Mouse (Mus musculus): ENCODE measurements around the gene Pithd1. TPM values are rescaled to one million over a fixed set of nuclear protein-coding genes. Genes with fewer than 3 reads are reported as not detected.

Gene Pithd1
- polyA plus RNA-seq, 1 experiment from 2014 or later = 52.7 TPM

DNA sequence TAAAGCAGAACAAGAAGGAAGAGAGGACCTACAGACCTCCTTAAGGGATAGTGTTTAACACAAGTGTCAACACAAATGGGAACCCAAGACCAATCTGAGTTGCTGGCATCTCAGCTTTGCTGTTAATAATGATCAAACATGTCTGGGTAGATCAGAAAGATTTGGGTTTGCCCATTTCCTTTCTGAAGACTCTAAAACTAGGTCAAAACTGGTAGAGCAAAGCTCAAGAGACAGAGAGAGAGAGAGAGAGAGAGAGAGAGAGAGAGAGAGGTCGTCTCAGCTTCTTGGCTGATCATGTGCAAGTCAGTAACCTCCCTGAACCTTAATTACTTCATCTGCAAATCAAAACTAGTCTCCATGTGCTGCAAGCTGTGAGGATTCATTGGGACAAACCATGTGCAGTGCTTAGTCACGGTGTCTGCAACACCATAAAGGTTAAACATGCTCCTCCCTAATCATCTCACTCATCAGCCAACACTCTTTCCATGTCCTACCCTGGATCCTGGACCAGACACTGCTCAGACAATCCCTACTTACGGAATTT is 29.1 kb upstream of the Pithd1 start:
- Histone ChIP-seq H3K4me3 (replicated peaks) (no peak overlapping the region), H3K4me2 (no peak overlapping the region), H3K9me3 (replicated peaks) (no peaks in the 10 kb centered on the region), H3K27ac (no peak overlapping the region), H3K36me3 (peaks cover 34% of the 10 kb centered on the region), H3K27me3 (no peaks in the 10 kb centered on the region), H3K4me1 (peaks cover 11% of the 10 kb centered on the region), H3K9ac (no peak overlapping the region)
- WGBS = 86% methylated on average over 3 of the region's 3 CpGs
- ATAC-seq (replicated peaks; ENCODE audit: low FRiP score) = no peak

DNA sequence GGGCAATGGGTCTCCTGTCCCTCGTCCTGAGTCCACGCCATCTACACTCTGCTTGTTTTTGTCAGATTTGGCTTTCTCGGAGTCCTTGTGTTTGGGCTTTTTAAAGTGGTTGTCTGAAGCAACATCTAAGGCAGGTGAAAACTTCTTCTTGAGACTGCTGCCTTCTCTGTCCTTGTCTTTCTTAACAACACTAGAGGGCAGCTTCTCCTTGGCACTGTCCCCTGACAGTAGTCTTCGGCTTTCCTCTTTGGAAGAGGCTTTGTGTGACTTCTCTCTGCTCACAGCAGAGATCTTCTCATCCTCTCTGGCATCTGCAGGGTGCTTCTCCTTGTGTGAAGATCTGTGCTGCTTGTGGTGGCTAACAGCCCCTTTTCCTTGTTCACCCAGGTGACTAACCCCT is 23.5 kb upstream of the Pithd1 start:
- no peaks in the 10 kb centered on the region for H3K4me1 ChIP-seq
- ATAC-seq (replicated peaks; ENCODE audit: low FRiP score) = no peak
- no peaks in the 10 kb centered on the region for H3K27me3 ChIP-seq
- H3K9me3 ChIP-seq (replicated peaks) = no peaks in the 10 kb centered on the region
- H3K36me3 ChIP-seq = peaks cover 80% of the 10 kb centered on the region
- no peak overlapping the region for H3K4me3 ChIP-seq (replicated peaks)
- no peak overlapping the region for H3K27ac ChIP-seq
- H3K4me2 ChIP-seq = no peak overlapping the region
- no peak overlapping the region for H3K9ac ChIP-seq
- 87% methylated on average over 4 of the region's 4 CpGs for WGBS

DNA sequence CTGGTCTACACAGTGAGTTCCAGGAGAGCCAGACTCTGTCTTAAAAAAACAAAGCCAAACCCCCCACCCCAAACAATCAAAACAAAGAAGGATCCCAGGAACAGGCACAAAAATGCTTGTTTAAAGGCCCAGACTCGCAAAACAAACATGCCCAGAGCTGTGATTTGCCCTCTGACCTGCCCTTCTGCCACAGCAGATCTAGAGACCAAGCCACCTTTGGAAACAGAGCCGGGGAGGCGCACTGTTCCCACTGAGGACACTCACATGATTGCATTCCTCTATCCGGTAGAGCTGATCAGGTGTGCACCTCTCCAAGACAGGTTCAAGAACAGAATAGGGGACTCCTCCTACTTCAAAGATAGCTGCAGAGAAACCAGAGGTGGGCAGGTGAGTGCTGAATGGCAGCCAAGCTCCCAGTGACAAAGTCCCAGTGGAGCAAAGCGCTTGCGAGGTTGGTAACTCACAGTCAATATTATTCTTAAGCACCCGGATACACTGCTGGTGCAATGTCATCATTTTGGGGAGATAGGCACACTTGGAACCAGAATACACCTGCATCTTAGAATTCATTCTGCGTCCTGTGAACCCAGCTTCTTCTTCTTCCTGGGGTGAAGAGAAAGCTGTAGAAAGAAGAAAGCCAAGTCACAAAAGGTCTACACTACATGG is 21.9 kb upstream of the Pithd1 start:
- 90% methylated on average over 8 of the region's 8 CpGs for WGBS

DNA sequence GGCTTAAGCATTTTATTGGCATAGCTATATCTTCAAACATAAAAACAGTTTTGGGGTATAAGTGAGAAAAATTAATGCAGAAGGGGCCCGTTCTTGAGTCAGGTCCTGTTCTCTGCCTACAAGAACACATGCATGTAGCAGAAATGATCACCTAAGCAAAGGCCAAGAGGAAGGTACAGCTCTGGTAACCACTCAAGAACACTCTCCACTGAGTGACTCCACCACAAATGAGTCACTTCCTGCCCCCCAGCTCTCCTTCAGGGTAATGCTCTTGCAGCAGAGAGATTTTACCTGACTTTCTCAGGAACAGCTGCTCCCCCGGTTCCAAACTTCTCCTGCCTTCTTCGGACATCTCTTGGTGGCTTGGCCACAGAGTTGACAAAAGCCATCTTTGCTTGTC is 19.8 kb upstream of the Pithd1 start:
- Histone ChIP-seq H3K27me3 (no peaks in the 10 kb centered on the region), H3K4me1 (no peaks in the 10 kb centered on the region), H3K4me3 (replicated peaks) (no peak overlapping the region), H3K4me2 (no peak overlapping the region), H3K9me3 (replicated peaks) (no peaks in the 10 kb centered on the region), H3K27ac (no peak overlapping the region), H3K36me3 (peaks cover 94% of the 10 kb centered on the region), H3K9ac (no peak overlapping the region)
- ATAC-seq (replicated peaks; ENCODE audit: low FRiP score) = no peak
- WGBS = 91% methylated on average over 3 of the region's 3 CpGs

More for the DNA sequence above, 21.9 kb upstream of the Pithd1 start:
- Histone ChIP-seq H3K4me1 (no peaks in the 10 kb centered on the region), H3K36me3 (peaks cover 94% of the 10 kb centered on the region), H3K27me3 (no peaks in the 10 kb centered on the region), H3K4me3 (replicated peaks) (no peak overlapping the region), H3K27ac (no peak overlapping the region), H3K9me3 (replicated peaks) (no peaks in the 10 kb centered on the region), H3K4me2 (no peak overlapping the region), H3K9ac (no peak overlapping the region)
- ATAC-seq (replicated peaks; ENCODE audit: low FRiP score) = no peak

DNA sequence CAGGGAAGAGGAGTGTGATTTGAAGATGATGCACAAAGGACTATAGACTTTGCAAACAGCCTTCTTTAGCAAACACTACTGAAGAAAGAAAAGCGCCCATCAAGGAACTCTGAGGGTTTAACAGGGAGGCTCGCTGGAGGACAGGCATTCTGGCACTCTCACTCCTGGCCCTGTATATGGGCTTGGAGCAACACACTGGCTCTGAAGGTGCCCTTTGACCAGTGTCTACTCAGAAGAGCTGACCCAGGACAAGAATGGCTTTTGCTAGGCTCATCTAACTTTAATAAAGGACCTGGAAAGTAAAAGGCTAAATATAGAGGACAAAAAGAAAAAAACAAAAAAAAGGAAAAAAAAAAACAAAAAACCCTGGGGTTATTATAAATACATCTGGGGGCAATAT is 17.9 kb upstream of the Pithd1 start:
- 93% methylated on average over 2 of the region's 2 CpGs for WGBS
- no peak overlapping the region for H3K4me3 ChIP-seq (replicated peaks)

DNA sequence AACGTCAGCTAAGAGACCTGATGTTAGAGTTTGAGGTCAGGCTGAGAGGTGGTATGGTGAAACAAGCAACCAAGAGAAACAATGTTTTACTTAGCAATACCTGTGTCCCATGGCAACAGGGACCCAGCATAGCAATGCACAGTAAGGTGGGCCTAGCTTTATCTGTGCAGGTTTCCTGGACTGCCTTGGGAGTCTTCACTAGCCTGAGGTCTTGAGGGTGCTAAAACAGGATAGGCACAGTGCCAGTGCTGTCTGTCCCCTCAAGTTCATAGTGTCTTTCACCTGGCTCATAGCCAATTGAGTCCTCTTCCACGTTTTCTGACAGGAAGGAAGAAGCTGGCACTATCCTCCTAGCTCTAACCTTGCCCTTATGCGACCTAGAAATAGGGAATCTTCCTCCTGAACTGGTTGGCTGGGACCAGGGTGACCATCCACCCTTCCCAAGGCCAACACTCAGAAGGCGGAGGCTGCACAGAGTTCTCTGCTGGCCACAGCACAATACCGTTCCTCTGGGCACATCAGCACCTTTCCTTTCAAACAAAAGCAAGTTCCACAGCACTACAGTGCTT is 17.1 kb upstream of the Pithd1 start:
- 90% methylated on average over 5 of the region's 5 CpGs for WGBS

More for the DNA sequence above, 17.9 kb upstream of the Pithd1 start:
- Histone ChIP-seq H3K27ac (no peak overlapping the region), H3K27me3 (no peaks in the 10 kb centered on the region), H3K9me3 (replicated peaks) (no peaks in the 10 kb centered on the region), H3K9ac (no peak overlapping the region), H3K4me2 (no peak overlapping the region), H3K36me3 (peaks cover 84% of the 10 kb centered on the region), H3K4me1 (no peaks in the 10 kb centered on the region)
- ATAC-seq (replicated peaks; ENCODE audit: low FRiP score) = no peak

DNA sequence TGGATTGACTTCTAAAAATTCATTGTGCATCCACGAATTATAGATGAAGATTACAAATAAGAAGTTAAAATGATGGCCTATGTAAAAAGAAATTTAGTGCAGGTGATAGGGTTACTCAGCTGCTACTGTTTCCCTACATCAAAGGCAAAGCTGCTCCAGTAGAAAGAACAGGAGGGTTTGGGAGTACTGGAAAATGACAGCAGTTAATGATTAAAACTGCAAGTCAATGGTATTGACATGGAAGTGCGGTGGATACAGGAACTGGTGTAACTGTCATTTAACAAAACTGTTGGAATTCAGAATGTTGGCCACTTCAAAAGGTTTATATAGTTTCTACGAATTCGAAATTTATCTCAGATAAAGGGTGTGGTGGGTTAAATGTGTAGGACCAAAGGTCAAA is 8.1 kb upstream of the Pithd1 start:
- Histone ChIP-seq H3K4me2 (no peak overlapping the region), H3K9ac (no peak overlapping the region), H3K36me3 (no peaks in the 10 kb centered on the region), H3K4me3 (replicated peaks) (no peak overlapping the region), H3K4me1 (no peaks in the 10 kb centered on the region), H3K9me3 (replicated peaks) (peaks cover 9% of the 10 kb centered on the region; the same call in 1 of the 2 replicates), H3K27ac (no peak overlapping the region), H3K27me3 (no peaks in the 10 kb centered on the region)
- 90% methylated on average over 4 of the region's 4 CpGs for WGBS
- no peak for ATAC-seq (replicated peaks; ENCODE audit: low FRiP score)

More for the DNA sequence above, 17.1 kb upstream of the Pithd1 start:
- Histone ChIP-seq H3K36me3 (peaks cover 77% of the 10 kb centered on the region), H3K9me3 (replicated peaks) (no peaks in the 10 kb centered on the region), H3K9ac (no peak overlapping the region), H3K4me3 (replicated peaks) (no peak overlapping the region), H3K4me2 (no peak overlapping the region), H3K27ac (no peak overlapping the region), H3K27me3 (no peaks in the 10 kb centered on the region), H3K4me1 (no peaks in the 10 kb centered on the region)
- ATAC-seq (replicated peaks; ENCODE audit: low FRiP score) = no peak

DNA sequence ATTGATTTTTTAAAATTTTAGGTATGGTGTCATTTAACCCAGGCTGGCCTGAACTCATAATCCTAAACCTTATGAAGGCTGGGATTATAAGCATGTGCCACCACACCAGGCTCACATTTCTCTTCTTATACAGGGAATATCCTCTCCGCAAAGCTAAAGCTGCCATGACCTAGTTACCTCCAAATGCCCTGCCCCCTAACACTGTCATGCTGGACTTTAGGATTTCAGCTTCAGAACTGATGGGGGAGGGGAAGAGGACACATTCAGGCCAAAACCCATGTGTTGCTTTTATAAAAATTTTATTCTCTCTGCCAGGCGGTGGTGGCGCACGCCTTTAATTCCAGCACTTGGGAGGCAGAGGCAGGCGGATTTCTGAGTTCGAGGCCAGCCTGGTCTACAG is 6.9 kb upstream of the Pithd1 start:
- no peaks in the 10 kb centered on the region for H3K27me3 ChIP-seq
- H3K4me1 ChIP-seq = no peaks in the 10 kb centered on the region
- H3K9ac ChIP-seq = no peak overlapping the region
- no peak overlapping the region for H3K27ac ChIP-seq
- peaks cover 9% of the 10 kb centered on the region; the same call in 1 of the 2 replicates for H3K9me3 ChIP-seq (replicated peaks)
- H3K4me2 ChIP-seq = no peak overlapping the region
- H3K36me3 ChIP-seq = no peaks in the 10 kb centered on the region
- WGBS = over 99% methylated on average over 6 of the region's 6 CpGs
- no peak for ATAC-seq (replicated peaks; ENCODE audit: low FRiP score)
- H3K4me3 ChIP-seq (replicated peaks) = no peak overlapping the region

DNA sequence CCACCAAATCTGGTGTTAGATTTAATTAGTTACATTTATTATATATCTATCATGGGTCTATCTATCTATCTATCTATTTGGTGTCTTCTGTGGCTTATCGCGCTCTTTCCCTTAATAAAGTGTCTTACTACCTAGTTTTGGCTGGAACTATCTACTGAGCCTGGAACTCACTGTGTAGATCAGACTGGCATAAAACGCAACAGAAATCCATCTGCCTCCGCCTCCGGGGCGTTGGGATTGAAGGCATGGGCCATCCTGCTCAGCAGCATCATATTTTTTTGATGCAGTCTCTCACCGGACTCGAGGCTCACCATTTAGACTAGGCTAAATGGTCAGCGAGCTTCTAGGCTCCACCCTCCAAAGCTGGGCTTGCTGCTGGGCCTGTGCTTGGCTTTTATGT is 650 bp upstream of the Pithd1 start:
- peaks cover 27% of the 10 kb centered on the region for H3K36me3 ChIP-seq
- H3K4me1 ChIP-seq = peaks cover 28% of the 10 kb centered on the region
- H3K4me2 ChIP-seq = peak overlapping the region; percentile 71
- WGBS = 70% methylated on average over 9 of the region's 9 CpGs
- H3K27me3 ChIP-seq = no peaks in the 10 kb centered on the region
- H3K9me3 ChIP-seq (replicated peaks) = no peaks in the 10 kb centered on the region
- peak overlapping the region; percentile 95 for H3K27ac ChIP-seq
- H3K4me3 ChIP-seq (replicated peaks) = peak overlapping the region; percentile 97
- H3K9ac ChIP-seq = peak overlapping the region; percentile 99
- no peak for ATAC-seq (replicated peaks; ENCODE audit: low FRiP score)

DNA sequence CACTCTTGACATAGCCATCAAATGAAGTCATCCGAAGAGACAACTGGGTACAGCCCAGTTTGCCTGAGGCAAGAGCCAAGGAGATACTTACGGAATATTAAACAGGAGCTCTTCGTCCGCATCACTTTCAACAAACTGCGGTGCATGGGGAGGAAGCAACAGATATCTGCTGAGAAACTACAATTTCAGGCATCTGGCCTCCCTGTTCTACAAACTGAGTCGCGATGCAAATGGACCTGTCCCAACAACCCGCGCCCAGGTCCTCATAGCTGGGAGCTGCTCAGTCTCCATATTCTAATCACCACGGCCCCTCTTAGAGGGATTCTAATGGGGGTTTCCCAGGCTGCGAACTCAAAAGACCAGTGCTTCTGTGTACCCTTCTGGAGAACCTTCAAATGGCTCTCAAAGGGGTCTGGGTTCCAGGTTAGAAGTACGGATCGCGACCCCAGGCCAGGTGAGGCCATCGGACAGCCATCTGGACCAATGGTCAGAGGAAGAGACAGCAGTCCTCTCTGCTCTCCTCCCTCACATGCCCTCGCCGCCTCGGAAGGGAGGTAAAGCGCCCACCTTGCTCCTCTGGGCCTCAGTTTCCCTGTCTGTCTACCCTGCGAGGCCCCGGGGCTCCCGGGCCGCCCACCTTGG is 642 bp downstream of the Pithd1 start:
- peak overlapping the region; percentile 99 for H3K9ac ChIP-seq
- no peaks in the 10 kb centered on the region for H3K27me3 ChIP-seq
- H3K36me3 ChIP-seq = peaks cover 38% of the 10 kb centered on the region
- H3K4me1 ChIP-seq = peaks cover 28% of the 10 kb centered on the region
- peak overlapping the region; percentile 97 for H3K4me3 ChIP-seq (replicated peaks)
- peak overlapping the region; percentile 71 for H3K4me2 ChIP-seq
- peak overlapping the region; percentile 95 for H3K27ac ChIP-seq
- no peak; the same call in none of the 2 replicates for ATAC-seq (replicated peaks; ENCODE audit: low FRiP score)
- 7% methylated on average over 23 of the region's 23 CpGs for WGBS
- H3K9me3 ChIP-seq (replicated peaks) = no peaks in the 10 kb centered on the region

DNA sequence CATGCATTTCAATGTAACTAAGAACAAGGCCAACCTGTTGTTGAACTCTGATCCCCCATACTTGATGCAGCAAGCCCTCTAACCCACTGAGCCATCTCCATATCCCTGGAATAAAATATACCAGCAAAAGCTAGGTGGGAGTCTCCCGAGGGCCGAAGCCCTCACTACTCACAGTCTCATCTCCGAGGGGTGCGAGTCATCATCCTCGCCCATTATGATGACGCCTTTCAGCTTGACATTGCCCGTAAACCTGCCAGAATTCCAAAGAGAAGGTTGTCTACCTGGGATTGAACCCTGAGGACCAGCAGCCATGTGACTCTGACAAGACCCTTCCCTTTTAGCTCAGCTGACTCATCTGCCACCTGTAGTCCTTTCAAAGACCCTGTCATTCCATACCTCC is 1.3 kb downstream of the Pithd1 start:
- H3K27ac ChIP-seq = no peak overlapping the region
- peak overlapping the region; percentile 97 for H3K4me3 ChIP-seq (replicated peaks)
- H3K4me2 ChIP-seq = peak overlapping the region; percentile 71
- no peak for ATAC-seq (replicated peaks; ENCODE audit: low FRiP score)
- no peaks in the 10 kb centered on the region for H3K27me3 ChIP-seq
- H3K9me3 ChIP-seq (replicated peaks) = no peaks in the 10 kb centered on the region
- H3K9ac ChIP-seq = peak overlapping the region; percentile 99
- peaks cover 44% of the 10 kb centered on the region for H3K36me3 ChIP-seq
- 85% methylated on average over 7 of the region's 7 CpGs for WGBS
- peaks cover 28% of the 10 kb centered on the region for H3K4me1 ChIP-seq

DNA sequence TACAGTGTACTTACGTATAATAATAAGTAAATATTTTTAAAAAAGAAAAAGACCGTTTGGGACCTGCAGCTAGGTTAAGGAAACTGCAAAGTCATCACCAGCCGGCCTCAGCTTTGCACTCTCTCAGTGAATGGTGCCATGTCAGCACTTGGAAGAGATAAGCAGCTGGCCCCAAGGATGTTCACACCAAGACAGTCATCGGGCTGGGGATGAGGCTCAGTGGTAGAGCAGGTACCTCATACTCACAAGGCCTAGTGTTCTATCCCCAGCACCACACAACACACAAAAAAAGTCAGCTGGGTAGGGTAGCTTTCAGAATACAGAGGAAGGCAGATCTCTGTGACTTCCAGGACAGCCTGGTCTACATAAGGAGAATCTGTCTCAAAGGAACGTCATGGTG is 1.9 kb downstream of the Pithd1 start:
- H3K9me3 ChIP-seq (replicated peaks) = no peaks in the 10 kb centered on the region
- H3K36me3 ChIP-seq = peaks cover 48% of the 10 kb centered on the region
- no peak overlapping the region for H3K4me2 ChIP-seq
- WGBS = 92% methylated on average over 5 of the region's 5 CpGs
- H3K9ac ChIP-seq = no peak overlapping the region
- no peak for ATAC-seq (replicated peaks; ENCODE audit: low FRiP score)
- no peak overlapping the region for H3K27ac ChIP-seq
- no peaks in the 10 kb centered on the region for H3K27me3 ChIP-seq
- H3K4me3 ChIP-seq (replicated peaks) = 0 out of 2 replicates have a peak overlapping the region, but pooled peaks have one; percentile 97
- H3K4me1 ChIP-seq = peaks cover 28% of the 10 kb centered on the region
